Mouse (Mus musculus) small intestine, adult 2 months (tissue): Measurements from ENCODE around the gene Arl6.

Experiments
- CTCF ChIP-seq: fragments of 200-500 bp; IDR thresholded peaks from 2 replicates; pipeline ENCODE4 v1.5.1; 2012; ENCODE audit warnings: low read depth, mild to moderate bottlenecking, control low read depth, inconsistent platforms, low read length, moderate library complexity, mixed read lengths; ENCODE audit not compliant: insufficient replicate concordance, insufficient read length; ENCODE audit errors: extremely low read depth
- POLR2A ChIP-seq: fragments of 200-500 bp; IDR thresholded peaks from 2 replicates; pipeline ENCODE4 v1.6.1; 2012; ENCODE audit warnings: low read depth, mild to moderate bottlenecking, control low read depth, inconsistent platforms, low read length, moderate library complexity

DNA sequence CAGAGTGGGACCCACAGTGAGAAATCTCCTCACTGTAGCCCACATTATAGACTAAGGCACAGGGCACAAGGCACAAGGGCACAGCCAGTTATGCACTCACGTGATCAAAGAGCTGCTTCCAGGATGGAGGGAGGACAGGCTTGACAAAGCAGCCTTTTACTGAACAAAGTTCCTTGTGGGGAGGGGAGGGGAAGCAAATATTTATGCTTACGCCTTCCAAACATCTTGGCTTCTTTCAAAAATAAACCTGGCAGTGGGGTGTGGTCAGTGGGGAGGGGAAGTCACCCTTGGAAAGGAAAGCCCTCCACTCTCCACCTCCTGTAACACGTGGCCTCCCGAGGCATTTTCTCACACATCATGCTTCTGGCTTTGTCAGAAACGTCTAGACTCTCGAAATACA lies 52.9 kb downstream of the Arl6 start:
- no peak for TF ChIP-seq CTCF
- no peak for TF ChIP-seq POLR2A
